Mouse (Mus musculus): ENCODE measurements around the gene St3gal3. TPM values are rescaled to one million over a fixed set of nuclear protein-coding genes. Genes with fewer than 3 reads are reported as not detected.

Gene St3gal3
- total RNA-seq, 2 experiments from 2014 or later, result 37.6 to 38.3 TPM

DNA sequence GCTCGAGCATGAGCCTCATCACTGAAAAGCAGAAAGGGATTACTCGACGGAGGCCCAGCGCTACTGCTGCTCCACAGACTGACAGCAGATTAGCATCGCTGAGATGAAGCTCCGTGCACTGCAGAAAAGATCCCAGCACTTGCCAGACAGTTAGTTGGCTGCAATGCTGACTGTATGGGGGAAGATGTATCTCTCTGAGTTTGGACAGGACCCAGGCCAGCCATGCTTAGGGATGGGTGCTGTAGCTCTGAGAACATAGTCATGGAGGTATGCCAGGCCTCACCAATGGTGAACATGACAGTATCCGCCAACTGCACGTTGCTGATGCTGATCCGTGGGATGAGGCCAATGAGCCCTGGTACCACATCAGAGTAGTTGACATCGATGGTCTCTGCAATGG is 230.6 kb downstream of the St3gal3 start:
- no peak for DNase-seq (ENCODE audit: low spot score in 2 of 2)

DNA sequence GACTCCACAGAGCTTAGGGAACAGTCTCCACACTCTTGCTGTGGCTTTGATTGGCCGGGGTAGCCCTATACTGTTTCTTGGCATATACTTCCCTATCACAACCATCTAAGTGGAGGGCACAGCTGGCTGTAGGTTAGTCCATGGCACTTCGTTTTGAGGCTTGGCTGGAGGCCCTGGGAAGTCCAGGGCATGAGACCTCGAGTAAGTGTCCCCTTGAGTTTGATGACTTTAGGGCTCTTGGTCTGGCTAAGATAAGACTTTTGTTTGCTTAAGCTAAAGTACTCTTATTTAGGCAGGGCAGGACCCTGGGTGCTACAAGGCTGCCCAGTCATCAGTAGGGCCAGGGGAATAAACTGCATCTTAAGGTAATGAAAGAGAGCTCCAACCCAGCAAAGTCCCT is 236.6 kb downstream of the St3gal3 start:
- DNase-seq (ENCODE audit: low spot score in 2 of 2), result no peak

DNA sequence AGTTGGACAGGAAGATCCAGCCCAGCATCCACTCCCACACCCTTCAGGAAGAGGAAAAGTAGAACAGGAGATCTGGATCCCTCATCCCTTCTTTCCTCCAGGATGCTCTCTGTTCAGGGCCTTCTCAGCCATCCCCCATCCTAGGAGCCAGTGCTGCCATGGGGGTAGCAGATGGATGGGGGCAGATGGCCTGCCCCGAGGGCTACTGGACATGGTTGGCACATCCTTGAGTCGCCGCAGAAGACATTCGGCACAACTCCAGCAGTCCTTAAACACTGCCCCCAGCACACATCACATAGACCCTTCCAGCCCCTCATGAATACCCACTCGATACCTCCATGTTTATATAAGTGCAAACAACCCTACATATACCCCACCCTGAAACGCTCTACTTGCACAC is 238.7 kb downstream of the St3gal3 start:
- no peak for DNase-seq (ENCODE audit: low spot score in 2 of 2)

DNA sequence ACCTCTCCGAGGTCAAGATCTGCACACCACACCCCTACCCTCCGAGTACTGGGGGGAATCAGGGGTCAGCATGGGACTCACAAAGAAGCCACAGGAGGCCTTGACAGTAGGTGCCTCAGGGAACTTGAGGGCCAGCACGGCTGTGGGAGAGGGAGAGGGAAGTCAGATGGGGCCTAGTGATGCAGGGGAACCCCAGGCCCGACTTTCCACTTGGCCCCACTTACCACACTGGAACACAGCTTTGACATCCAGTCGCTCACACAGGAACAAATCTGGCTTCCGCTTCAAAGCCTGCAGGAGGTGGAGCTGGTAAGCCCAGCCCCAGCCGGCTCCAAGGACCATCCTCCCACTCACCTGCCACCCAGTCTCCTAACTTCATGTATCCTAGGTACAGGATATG is 239.4 kb downstream of the St3gal3 start:
- no peak for DNase-seq (ENCODE audit: low spot score in 2 of 2)

DNA sequence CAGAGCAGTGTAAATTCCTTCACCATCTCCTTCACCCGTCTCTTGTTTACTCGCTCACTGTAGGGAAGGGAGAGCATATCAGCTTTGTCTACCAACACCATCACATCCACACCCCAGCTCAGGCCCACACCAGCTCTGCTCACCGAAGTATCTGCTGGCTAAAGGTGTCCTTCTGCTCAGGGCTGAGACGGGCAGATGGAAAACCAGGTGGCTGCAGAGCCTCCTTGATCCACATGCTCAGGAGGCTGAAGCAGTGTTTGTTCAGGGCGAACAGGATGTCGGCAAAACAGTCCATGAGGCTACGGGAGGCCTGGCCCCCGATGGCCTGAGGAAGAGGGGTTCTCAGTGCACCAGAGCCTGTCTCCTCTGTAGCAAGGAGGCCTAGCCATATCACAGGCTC is 240.1 kb downstream of the St3gal3 start:
- DNase-seq (ENCODE audit: low spot score in 2 of 2), result no peak

DNA sequence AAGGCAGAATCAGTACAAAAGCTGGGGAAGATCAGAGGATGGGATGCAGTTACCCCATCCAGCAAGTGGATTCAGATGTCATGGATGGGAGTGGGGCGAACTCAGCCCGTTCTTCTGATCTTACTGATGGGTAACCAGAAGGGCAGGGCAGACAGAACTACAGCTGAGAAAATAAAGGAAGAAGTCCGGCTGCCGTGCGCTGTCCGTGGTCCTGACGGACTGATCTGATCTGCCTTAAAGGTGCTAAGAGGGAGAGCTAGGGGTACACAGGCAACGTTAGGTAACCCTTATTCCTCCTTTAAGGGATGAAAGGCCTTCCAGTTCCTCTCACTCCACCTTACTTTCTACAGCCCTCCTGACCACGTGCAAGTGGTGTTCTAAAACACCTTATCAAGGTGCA is 241.3 kb downstream of the St3gal3 start:
- DNase-seq (ENCODE audit: low spot score in 2 of 2), result no peak

DNA sequence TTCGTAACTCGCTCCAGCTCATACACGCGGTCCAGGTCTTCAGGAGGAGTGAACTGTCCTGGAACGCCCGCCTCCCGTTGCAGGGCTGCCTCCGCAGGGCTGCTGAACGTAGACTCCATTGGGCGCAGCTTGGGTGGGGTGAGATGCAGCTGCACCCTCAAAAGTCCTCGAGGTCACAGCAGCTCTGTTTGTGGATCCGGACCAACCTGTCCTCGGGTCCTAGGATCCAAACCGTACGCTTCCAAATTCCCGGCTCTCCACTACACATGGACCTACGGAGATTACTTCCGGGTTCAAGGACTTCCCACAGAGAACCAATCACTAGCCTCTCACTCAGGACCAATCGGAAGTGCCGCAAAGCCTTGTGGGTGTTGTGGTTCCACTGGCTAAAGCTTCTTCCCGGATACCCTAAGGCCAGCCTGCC is 243.0 kb downstream of the St3gal3 start, which contains the start of gene Dph2:
Gene Dph2 (minus strand): TSS at position 295 of the 424 bp plus-strand sequence.
- peak; percentile 66 to 75 for DNase-seq (ENCODE audit: low spot score in 2 of 2)

DNA sequence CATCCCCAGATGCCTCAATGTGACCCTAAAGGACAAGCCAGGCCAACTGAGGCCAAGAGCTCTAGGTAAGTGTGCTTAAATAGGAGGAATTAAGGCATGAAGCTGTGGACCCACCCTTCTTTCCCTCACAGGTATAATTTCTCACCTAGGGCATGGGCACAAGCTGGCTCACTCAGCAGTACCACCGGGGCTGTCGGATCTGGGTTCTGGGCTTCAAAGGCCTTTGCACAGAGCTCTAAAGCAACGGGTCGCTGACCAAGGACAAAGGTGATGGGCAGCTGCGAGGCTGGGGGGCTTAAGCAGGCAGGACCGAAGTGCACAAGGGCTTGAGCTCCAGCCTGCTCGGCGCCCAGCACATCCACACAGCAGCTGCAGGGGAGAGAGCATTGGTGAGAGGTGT is 244.0 kb downstream of the St3gal3 start:
- DNase-seq (ENCODE audit: low spot score in 2 of 2), result no peak

DNA sequence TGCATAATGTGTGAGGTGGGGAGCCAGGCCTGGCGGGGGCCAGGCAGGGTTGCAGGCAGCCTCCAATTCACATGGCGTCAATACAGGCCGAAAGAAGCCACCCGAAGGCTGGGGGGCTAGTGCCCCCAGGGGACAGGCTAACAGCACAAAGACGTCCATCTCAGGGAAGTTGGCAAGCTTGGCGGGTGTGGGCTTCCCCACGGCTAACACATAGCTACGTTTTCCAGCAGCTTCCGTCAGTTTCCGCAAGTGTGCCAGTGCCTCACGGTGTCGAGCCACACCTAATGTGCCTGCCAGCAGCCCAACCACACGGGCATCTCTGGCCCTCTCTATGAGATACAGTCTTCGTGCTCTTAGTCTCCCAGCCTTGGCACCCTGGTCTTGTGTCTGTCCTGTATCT is 244.7 kb downstream of the St3gal3 start:
- no peak for DNase-seq (ENCODE audit: low spot score in 2 of 2)

DNA sequence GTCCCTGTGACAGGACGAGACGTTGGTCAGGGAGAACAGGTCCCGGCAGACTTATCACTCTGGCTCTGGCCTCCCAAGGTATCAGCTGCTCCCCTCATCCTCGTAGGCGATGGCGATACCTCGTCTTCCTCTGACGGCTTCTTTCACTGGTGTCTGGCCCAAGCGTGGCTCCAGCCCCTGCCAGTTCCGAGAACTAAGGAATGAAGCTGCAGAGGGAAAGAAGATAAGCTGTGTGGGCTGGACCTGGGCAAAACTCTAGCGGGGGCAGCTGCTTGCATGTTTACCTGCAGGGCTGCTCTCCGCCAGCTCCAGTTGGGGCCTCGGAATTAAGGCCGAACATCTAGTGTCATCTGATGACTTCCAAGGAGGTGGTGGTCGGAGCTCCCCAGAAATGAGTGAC is 245.2 kb downstream of the St3gal3 start:
- DNase-seq (ENCODE audit: low spot score in 2 of 2), result no peak

DNA sequence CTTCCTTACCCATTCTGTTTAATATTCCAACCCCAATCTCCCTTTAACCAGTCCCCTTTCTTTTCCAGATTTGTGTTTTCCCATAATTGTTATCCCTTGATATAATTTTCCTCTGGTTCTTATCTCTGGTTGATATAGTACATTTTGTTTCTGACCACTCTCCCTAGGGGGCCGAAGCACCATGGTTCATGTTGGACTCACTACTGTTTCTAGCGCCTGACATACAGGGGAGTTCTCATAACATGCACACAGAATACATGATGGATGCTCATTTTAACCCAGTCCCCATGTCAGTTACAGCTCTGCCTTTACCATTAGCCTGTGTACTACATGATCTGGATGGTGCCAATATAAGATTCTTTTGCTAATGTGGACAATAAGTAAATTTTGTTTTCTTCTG is 246.8 kb downstream of the St3gal3 start:
- DNase-seq (ENCODE audit: low spot score in 2 of 2), result no peak

DNA sequence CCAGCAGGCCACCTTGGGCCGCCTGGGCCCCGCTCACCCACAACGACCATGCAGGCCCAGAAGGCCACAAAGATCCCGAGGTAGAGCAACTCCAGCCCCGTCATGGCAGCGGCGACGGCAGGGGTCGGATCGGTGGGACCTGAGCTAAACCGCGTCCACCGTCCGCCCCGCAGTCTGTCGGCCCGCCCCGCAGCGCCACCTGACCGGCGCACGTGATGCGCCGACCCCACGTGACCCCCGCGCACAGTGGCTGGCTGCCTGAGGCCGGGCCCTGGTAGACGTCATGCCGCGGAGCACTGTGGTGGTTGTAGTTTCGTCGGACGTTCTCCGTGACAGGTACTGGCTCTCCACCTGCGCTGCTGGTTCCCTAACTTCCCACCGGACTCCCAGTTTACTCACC is 247.6 kb downstream of the St3gal3 start, which contains the start of gene Atp6v0b:
Gene Atp6v0b (minus strand): TSS at position 201 of the 400 bp plus-strand sequence.
- peak; percentile 94 to 97 for DNase-seq (ENCODE audit: low spot score in 2 of 2)

DNA sequence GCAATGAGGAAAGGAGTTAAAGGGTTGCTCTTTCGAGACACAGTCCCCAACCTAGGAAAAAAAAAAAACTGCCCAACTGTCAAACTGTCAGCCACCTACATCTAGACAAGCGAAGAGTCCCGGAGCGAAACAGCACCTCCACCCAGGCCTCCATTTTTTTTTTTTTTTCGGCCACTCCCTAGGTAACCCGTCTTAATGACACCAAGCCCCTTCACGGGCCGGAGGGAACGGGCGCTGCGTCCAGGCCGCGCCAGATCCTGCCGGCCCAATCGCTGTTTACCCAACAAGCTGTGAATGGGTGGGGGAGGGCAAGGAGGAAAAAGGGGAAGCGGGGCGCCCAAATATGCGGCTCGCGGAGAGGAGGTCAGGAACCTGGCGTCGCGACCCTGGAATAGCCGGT is 248.1 kb downstream of the St3gal3 start:
- no peak for DNase-seq (ENCODE audit: low spot score in 2 of 2)

DNA sequence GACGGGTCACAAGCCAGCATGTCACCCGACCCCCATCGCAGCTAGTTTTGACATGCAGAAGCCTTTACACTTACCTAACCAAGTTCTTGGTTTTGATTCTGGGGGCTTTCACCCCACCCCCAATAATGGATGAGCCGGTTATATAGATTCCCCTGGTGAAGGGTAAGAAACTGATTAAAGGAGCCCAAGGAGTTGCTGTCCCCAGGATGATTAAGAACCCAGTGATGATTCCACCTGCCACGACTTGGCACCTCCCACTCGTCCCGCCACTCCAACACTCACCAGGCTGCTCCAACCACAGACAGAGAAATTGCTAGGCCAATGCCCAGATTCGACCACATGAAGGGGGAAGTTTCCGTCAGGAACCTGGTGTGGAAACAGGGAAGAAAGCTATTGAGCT is 248.7 kb downstream of the St3gal3 start:
- DNase-seq (ENCODE audit: low spot score in 2 of 2), result no peak

DNA sequence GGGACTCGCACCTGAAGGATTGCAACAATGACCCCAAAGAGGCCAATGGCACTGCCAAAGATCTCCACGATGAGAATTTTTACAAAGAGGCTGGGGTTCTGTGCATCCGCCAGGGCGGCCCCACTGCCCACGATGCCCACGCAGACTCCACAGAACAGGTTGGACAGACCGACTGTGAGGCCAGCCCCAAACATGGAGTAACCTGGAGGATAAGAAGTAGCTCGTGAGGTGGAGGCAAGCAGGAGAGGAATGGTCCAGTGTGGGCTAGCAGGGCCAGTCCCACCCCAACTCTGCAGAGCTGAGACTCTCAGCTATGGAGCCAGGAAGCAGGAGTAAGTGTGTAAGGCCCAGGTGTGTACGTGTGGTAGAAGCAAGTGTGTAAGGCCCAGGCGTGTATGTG is 249.6 kb downstream of the St3gal3 start:
- no peak for DNase-seq (ENCODE audit: low spot score in 2 of 2)

DNA sequence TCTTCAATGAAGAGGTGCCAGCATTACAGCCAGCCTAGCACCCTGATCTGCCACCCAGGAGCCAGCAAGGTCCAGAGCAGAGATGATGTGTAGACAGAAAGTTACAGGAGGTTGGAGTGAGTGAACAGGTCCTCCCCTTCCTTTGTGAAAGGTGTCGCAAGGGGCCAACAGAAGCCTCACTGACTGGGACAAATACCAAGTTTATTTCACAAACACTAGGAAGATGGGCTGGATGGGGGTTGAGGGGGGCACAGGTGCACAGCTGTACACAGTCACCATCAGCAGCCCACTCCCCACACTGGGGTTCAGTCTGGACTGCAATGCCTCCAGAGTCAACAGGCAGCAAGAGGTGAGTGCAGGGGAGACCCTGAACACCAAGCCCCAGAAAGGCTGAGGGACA is 250.6 kb downstream of the St3gal3 start:
- no peak for DNase-seq (ENCODE audit: low spot score in 2 of 2)

DNA sequence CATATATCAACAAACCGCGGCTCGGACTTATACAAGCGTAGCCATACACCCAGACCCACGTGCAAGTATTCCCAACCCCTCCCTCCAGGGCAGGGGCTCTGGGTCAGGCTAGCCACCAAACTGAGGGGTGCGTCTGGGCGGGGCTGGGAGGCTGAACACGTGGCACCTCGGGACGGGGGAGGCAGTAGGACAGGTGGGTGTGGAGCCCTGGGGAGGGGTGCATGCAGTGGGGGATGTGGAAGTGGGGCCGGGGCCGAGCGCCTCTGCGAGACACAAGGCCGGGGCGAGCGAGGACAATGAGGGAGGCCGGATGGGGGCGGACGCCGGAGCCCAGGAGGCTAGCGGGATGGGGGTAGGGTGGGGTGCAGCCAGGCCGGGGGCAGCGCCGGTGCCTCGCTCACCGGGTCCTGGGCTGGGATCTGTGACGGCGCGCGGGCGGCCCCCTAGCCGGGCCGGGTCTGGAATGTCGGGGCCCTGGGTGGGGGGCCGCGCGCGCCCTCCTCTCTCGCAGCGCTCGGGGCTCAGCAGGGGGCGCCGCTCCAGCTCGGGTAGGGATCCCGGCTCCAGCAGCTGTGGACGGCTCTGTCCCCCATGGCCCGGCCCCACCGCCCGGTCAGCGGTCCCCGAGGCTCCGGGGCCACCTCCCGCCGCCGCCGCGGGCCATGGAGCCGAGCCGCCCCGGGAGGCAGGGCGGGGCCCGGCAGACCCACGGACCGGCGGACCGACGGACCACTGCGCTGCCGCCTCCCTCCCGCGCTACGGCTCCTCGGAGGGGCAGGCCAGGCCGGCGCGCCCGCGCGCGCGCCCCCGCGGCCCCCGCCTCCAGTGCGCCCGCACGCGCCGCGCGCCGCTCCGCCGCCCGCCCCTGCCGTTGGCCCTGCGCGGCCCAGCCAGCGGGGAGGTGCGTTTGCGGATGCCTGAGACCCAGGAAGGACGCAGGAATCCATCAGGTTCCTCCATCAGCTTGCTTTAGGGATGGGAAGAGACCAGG is 251.7 kb downstream of the St3gal3 start, which contains the start of gene B4galt2:
Gene B4galt2 (minus strand): TSS at position 787 of the 991 bp plus-strand sequence.
- peak; percentile 70 to 82 for DNase-seq (ENCODE audit: low spot score in 2 of 2)

Other genes with a start within 250 kb of the St3gal3 start
- 100 to 1,000 TPM; 386 to 393 TPM for gene Atp6v0b, start 247.6 kb downstream of the St3gal3 start, total RNA-seq (2021)
- gene Dph2, start 242.9 kb downstream of the St3gal3 start, total RNA-seq (2021), result 10 to 100 TPM in 1 of 2 experiments, 1 to 10 TPM in 1; 9.6 to 10.6 TPM
- gene Ipo13, start 219.9 kb downstream of the St3gal3 start, total RNA-seq (2021), result 100 to 1,000 TPM; 102 TPM
- 1 to 10 TPM; 1.5 to 1.6 TPM for gene Artn, start 205.2 kb downstream of the St3gal3 start, total RNA-seq (2021)
- gene Kdm4a, start 45.1 kb upstream of the St3gal3 start, total RNA-seq (2021), result 10 to 100 TPM; 56.5 to 66.7 TPM
- gene Ptprf, start 156.5 kb upstream of the St3gal3 start, total RNA-seq (2021), result 100 to 1,000 TPM; 140 to 142 TPM

Measured in layer of hippocampus, postnatal 10 days (tissue).